Mouse (Mus musculus): ENCODE measurements around the gene Ttc27.

Ttc27 gene

GRCm38 (mm10) chr17:74754369-74755118, 37.0 kb downstream of the Ttc27 start:
- no peak for DNase-seq

- no peak for DNase-seq
Observed at GRCm38 (mm10) chr17:74769390-74769811, 51.9 kb downstream of the Ttc27 start.

GRCm38 (mm10) chr17:74772364-74772763, 54.8 kb downstream of the Ttc27 start:
- no peak for DNase-seq

- no peak for DNase-seq
Observed at GRCm38 (mm10) chr17:74773556-74773955, 56.0 kb downstream of the Ttc27 start.

- no peak for DNase-seq
Observed at GRCm38 (mm10) chr17:74780133-74780532, 62.6 kb downstream of the Ttc27 start.

- DNase-seq, result no peak
Observed at GRCm38 (mm10) chr17:74780627-74781026, 63.1 kb downstream of the Ttc27 start.

- no peak for DNase-seq
Observed at GRCm38 (mm10) chr17:74781911-74782310, 64.4 kb downstream of the Ttc27 start.

GRCm38 (mm10) chr17:74785586-74785985, 68.1 kb downstream of the Ttc27 start:
- no peak for DNase-seq

GRCm38 (mm10) chr17:74786198-74786734, 68.7 kb downstream of the Ttc27 start:
- DNase-seq, result no peak

- no peak for DNase-seq
Observed at GRCm38 (mm10) chr17:74796023-74796699, 78.6 kb downstream of the Ttc27 start.

GRCm38 (mm10) chr17:74799865-74800264, 82.3 kb downstream of the Ttc27 start:
- no peak for DNase-seq

GRCm38 (mm10) chr17:74802765-74803164, 85.2 kb downstream of the Ttc27 start:
- no peak for DNase-seq

GRCm38 (mm10) chr17:74803835-74804234, 86.3 kb downstream of the Ttc27 start:
- DNase-seq, result no peak

GRCm38 (mm10) chr17:74804321-74804930, 86.9 kb downstream of the Ttc27 start:
- DNase-seq, result no peak

- no peak for DNase-seq
Observed at GRCm38 (mm10) chr17:74807509-74808248, 90.1 kb downstream of the Ttc27 start.

- DNase-seq, result no peak
Observed at GRCm38 (mm10) chr17:74808330-74808729, 90.8 kb downstream of the Ttc27 start.

GRCm38 (mm10) chr17:74808901-74809300, 91.4 kb downstream of the Ttc27 start:
- DNase-seq, result no peak

GRCm38 (mm10) chr17:74810892-74811625, 93.5 kb downstream of the Ttc27 start:
- DNase-seq, result peak; percentile 12

- no peak for DNase-seq
Observed at GRCm38 (mm10) chr17:74819711-74820110, 102.2 kb downstream of the Ttc27 start.

- no peak for DNase-seq
Observed at GRCm38 (mm10) chr17:74830851-74831250, 113.3 kb downstream of the Ttc27 start.

GRCm38 (mm10) chr17:74841721-74842120, 124.2 kb downstream of the Ttc27 start:
- DNase-seq, result no peak

GRCm38 (mm10) chr17:74842603-74843002, 125.1 kb downstream of the Ttc27 start:
- DNase-seq, result no peak
